Mouse (Mus musculus) adipose tissue, adult 10 weeks (tissue): ENCODE measurements around the gene Il2ra. TPM values are rescaled to one million over a fixed set of nuclear protein-coding genes. Genes with fewer than 3 reads are reported as not detected.

Experiments
- polyA plus RNA-seq: library from polyadenylated mRNA; stranded (reverse); fragments of 350-450 nt; fragmentation: Illumina TruSeq; extraction: RNeasy Lipid Tissue Mini Kit (QIAGEN cat#74804); gene quantifications from one replicate; pipeline ENCODE4 v1.2.3, GENCODE M21; 2014; ENCODE audit warnings: low read depth, low replicate concordance

The Il2ra gene
- polyA plus RNA-seq, result 1.3 TPM

GRCm38 (mm10) chr2:11642451-11642941 lies at the start of gene Il2ra:
TSS of gene Il2ra (plus strand) at chr2:11642807.

GRCm38 (mm10) chr2:11604053-11604452 lies 38.6 kb upstream of the Il2ra start, which contains the start of gene Rbm17:
TSS of gene Rbm17 (minus strand) at chr2:11604153.

GRCm38 (mm10) chr2:11625890-11626289 lies 16.7 kb upstream of the Il2ra start, which contains the start of gene Gm17490:
TSS of gene Gm17490 (minus strand) at chr2:11626264.

GRCm38 (mm10) chr2:11705201-11706025 lies 62.8 kb downstream of the Il2ra start, which contains the start of gene Il15ra:
TSS of gene Il15ra (plus strand) at chr2:11705290.

Other genes starting within 250 kb of the Il2ra start
- gene Pfkfb3, start 88.7 kb upstream of the Il2ra start, polyA plus RNA-seq, result 152 TPM
- 77.3 TPM for gene Rbm17, start 38.7 kb upstream of the Il2ra start, polyA plus RNA-seq
- not detected for gene Gm17490, start 16.5 kb upstream of the Il2ra start, polyA plus RNA-seq
- gene Il15ra, start 62.5 kb downstream of the Il2ra start, polyA plus RNA-seq, result 31.7 TPM
- 67.9 TPM for gene Fbh1, start 134.8 kb downstream of the Il2ra start, polyA plus RNA-seq
- 55.8 TPM for gene Ankrd16, start 135.1 kb downstream of the Il2ra start, polyA plus RNA-seq